Mouse (Mus musculus): Measurements from ENCODE around the gene Gm11116. TPM values are rescaled to one million over a fixed set of nuclear protein-coding genes. Genes with fewer than 3 reads are reported as not detected.
"Not testable (repeated sequence)": the region's sequence is repeated elsewhere in the genome, so short reads cannot be mapped to it uniquely, and the experiment has no call there.

Gene Gm11116
- polyA plus RNA-seq (2014; fragmentation: Nextera tagmentation; extraction: Ambion mirVana): not detected in 2 replicates

DNA sequence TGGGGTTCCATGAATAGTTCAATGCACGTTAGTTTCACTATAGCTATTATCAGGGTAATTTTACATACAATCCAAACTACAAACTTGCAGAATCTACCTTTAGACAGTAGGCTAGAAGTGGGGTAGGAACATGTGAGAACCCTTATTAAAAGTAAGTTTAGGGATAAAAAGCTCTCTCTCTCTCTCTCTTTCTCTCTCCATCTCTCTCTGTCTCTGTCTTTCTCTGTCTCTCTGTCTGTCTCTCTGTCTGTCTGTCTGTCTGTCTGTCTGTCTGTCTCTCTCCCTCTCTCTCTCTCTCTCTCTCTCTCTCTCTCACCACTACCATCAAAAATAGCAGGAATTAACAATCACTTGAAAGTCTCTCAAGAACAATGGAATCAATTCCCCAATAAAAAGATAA lies at the start of gene Gm11116:
TSS of gene Gm11116 (minus strand) at position 101 of the 400 bp plus-strand sequence.
- no peaks in the 10 kb centered on the region for H3K4me1 ChIP-seq (replicated peaks; ENCODE audit: control insufficient read depth, insufficient read depth, low read length)

GRCm38 (mm10) chr5:88153999-88154398 lies 42.7 kb upstream of the Gm11116 start, which contains the start of gene Gm11115:
Gene Gm11115, minus strand, starts transcription at chr5:88154099.
- Histone ChIP-seq H3K4me3 (ENCODE audit: low read depth, low read length) (no peak within 1 kb of the TSS), H3K36me3 (ENCODE audit: control insufficient read depth, insufficient read depth, low read length) (no peaks in the 10 kb centered on the region), H3K27ac (ENCODE audit: low read depth, low read length) (no peak within 1 kb of the TSS), H3K4me2 (no peak within 1 kb of the TSS), H3K4me1 (replicated peaks; ENCODE audit: control insufficient read depth, insufficient read depth, low read length) (no peaks in the 10 kb centered on the region), H3K9ac (ENCODE audit: low read depth, low read length) (no peak within 1 kb of the TSS), H3K9me3 (ENCODE audit: control insufficient read depth, low read length) (no peaks in the 10 kb centered on the region), H3K27me3 (replicated peaks; ENCODE audit: control insufficient read depth, insufficient read depth, low read length) (no peaks in the 10 kb centered on the region)
- ATAC-seq (replicated peaks; ENCODE audit: low FRiP score) (no peak), DNase-seq (ENCODE audit: low spot score) (no peak)

More for the DNA sequence above, at the start of gene Gm11116:
- ATAC-seq (replicated peaks; ENCODE audit: low FRiP score) (no peak), DNase-seq (ENCODE audit: low spot score) (no peak)
- WGBS: 66% methylated on average over 1 of the region's 1 CpGs
- Histone ChIP-seq H3K4me3 (ENCODE audit: low read depth, low read length) (no peak within 1 kb of the TSS), H3K9me3 (ENCODE audit: control insufficient read depth, low read length) (no peaks in the 10 kb centered on the region), H3K27me3 (replicated peaks; ENCODE audit: control insufficient read depth, insufficient read depth, low read length) (no peaks in the 10 kb centered on the region), H3K27ac (ENCODE audit: low read depth, low read length) (no peak within 1 kb of the TSS), H3K36me3 (ENCODE audit: control insufficient read depth, insufficient read depth, low read length) (no peaks in the 10 kb centered on the region), H3K9ac (ENCODE audit: low read depth, low read length) (no peak within 1 kb of the TSS), H3K4me2 (no peak within 1 kb of the TSS)

DNA sequence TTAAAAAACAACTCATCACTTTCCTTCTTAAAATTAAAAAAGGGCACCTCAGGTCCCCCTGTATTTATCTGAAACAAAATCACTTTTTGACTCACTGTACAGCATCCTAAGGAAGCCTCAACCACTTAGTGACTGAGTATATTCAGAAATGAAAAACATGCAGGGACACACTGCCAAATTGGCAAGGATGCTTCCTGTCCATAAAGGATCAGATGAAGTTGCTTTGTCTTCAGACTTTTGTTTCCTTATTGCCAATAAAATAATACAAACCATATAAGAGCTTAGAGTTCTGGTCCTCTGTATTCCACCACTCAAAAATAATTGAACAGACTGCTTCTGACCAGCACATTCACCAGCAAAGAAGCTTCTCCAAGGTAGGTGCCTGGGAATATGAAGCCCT lies 25.1 kb downstream of the Gm11116 start, which contains the start of gene Smr2:
TSS of gene Smr2 (plus strand) at position 301 of the 400 bp plus-strand sequence.
- not testable (repeated sequence) for H3K4me1 ChIP-seq (replicated peaks; ENCODE audit: control insufficient read depth, insufficient read depth, low read length); H3K27me3 ChIP-seq (replicated peaks; ENCODE audit: control insufficient read depth, insufficient read depth, low read length); H3K4me2 ChIP-seq; ATAC-seq (replicated peaks; ENCODE audit: low FRiP score); H3K9ac ChIP-seq (ENCODE audit: low read depth, low read length); H3K9me3 ChIP-seq (ENCODE audit: control insufficient read depth, low read length); DNase-seq (ENCODE audit: low spot score); H3K27ac ChIP-seq (ENCODE audit: low read depth, low read length); H3K36me3 ChIP-seq (ENCODE audit: control insufficient read depth, insufficient read depth, low read length); H3K4me3 ChIP-seq (ENCODE audit: low read depth, low read length)

Other genes starting within 250 kb of the Gm11116 start
- not detected in 2 replicates for gene Odam, start 226.5 kb downstream of the Gm11116 start, polyA plus RNA-seq (2014; fragmentation: Nextera tagmentation; extraction: Ambion mirVana)
- 0.16 and 0.25 TPM in 2 replicates for gene Csn3, start 186.0 kb downstream of the Gm11116 start, polyA plus RNA-seq (2014; fragmentation: Nextera tagmentation; extraction: Ambion mirVana)
- not detected in 2 replicates for gene 2310003L06Rik, start 142.1 kb downstream of the Gm11116 start, polyA plus RNA-seq (2014; fragmentation: Nextera tagmentation; extraction: Ambion mirVana)
- not detected in 2 replicates for gene Gm28434, start 142.0 kb downstream of the Gm11116 start, polyA plus RNA-seq (2014; fragmentation: Nextera tagmentation; extraction: Ambion mirVana)
- not detected in 2 replicates for gene Cabs1, start 132.1 kb downstream of the Gm11116 start, polyA plus RNA-seq (2014; fragmentation: Nextera tagmentation; extraction: Ambion mirVana)
- not detected in 2 replicates for gene Smr3a, start 109.0 kb downstream of the Gm11116 start, polyA plus RNA-seq (2014; fragmentation: Nextera tagmentation; extraction: Ambion mirVana)
- not detected in 2 replicates for gene Smr2, start 25.0 kb downstream of the Gm11116 start, polyA plus RNA-seq (2014; fragmentation: Nextera tagmentation; extraction: Ambion mirVana)
- gene Gm11115, start 42.6 kb upstream of the Gm11116 start, polyA plus RNA-seq (2014; fragmentation: Nextera tagmentation; extraction: Ambion mirVana): not detected in 2 replicates
- gene Gm7714, start 157.4 kb upstream of the Gm11116 start, polyA plus RNA-seq (2014; fragmentation: Nextera tagmentation; extraction: Ambion mirVana): not detected in 2 replicates
- not detected in 2 replicates for gene Prol1, start 205.8 kb upstream of the Gm11116 start, polyA plus RNA-seq (2014; fragmentation: Nextera tagmentation; extraction: Ambion mirVana)